Mouse (Mus musculus) naive thymus-derived CD4-positive, alpha-beta T cell, adult 2 months (primary cell): ENCODE results near the gene Naa20.

Experiments used
- DNase-seq: peaks from one replicate; pipeline ENCODE4 v3.0.0-alpha.2; 2011; ENCODE audit warnings: low read depth

The Naa20 gene

GRCm38 (mm10) chr2:145901861-145902260, at the start of gene Naa20:
Naa20 (plus strand) TSS chr2:145902099.
- no peak for DNase-seq

GRCm38 (mm10) chr2:145855831-145856230, 46.1 kb upstream of the Naa20 start:
- no peak for DNase-seq

DNA sequence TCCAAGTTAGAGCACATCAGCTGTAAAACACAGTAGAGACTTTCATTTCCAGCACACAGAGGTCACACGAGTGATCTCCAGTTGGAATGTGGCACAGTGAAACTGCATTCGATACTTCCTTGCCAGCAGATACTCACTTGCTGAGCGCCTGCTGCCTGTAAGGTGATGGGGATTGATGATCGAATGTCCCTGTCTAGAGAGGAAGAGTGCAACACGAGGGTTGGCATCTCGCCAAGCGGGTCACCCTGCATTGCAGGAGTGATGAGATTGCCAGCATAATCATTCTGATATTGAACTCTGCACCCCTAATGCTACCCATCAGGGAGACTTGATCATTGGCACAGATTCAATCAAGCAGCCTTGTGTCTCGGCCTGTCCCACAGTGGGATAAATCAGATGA, 44.0 kb upstream of the Naa20 start:
- DNase-seq: no peak

- DNase-seq: no peak
Measured at GRCm38 (mm10) chr2:145859442-145859931, 42.4 kb upstream of the Naa20 start.

- no peak for DNase-seq
Measured at GRCm38 (mm10) chr2:145859932-145860801, 41.7 kb upstream of the Naa20 start.

- DNase-seq: no peak
Measured at GRCm38 (mm10) chr2:145861193-145862123, 40.4 kb upstream of the Naa20 start.

DNA sequence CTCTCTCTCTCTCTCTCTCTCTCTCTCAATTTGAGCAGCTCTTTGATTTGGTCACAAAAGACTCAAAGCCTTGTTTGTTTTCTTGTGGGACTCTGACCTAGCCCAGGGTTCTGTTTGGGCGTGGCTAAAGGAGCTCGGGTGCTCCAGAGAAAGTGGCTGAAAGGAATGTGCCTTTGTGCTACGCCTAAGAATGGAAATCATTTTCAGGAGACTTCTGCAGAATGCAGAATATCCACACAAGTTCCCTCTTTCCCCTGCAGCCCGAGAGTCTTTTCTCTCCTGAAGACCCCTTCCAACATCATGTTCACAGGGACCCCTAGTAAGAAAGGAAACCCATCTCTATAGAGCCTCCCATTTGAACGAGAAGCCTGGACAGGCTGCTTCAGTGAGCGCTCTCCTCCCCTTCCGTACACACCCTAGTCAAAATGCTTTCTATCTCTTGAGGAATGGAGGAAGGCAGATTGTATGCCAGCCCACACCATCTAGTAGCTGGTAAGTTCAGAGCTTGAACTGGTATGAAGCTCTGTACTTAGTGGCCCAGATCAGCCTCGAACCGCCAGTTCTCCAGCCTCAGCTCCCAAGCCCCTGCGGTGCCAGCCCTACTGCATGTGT, 39.6 kb upstream of the Naa20 start:
- no peak for DNase-seq

DNA sequence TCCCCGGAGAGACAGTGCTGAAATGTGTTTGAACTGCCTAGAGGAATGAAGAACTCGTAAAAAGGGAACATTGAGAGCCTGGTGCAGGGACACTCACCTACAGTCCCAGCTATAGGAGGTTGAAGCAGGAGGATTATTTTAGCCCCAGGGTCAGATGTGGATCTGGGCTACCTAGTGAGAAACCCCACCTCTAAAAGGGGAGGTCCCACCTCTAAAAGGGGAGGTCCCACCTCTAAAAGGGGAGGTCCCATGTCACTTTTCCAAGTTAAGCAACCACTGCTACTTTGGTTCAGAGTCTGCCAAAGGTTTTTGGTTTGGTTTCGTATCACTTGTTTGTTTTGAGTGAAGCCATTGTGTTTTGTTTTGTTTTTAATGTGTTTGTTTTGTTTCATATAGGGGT, 36.6 kb upstream of the Naa20 start:
- DNase-seq: no peak

DNA sequence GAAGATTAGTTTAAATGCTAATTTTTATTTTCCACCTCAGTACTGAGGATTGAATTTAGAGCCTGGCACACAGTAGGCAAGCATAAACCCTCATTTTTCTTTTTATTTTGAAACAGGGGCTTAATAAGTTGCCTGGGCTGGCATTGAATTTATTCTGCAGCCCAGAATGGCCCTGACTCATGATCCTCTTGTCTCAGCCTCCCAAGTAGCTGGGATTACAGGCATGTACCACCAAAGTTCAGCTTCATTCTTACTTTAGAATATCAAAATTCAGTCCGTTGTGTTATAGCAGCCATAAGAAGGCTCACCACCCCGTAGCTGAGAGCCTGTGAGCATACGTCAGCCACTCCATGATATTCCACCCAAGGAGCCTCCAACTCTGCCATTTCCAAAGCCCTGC, 35.7 kb upstream of the Naa20 start:
- no peak for DNase-seq

GRCm38 (mm10) chr2:145866695-145867449, 35.0 kb upstream of the Naa20 start:
- DNase-seq: no peak

DNA sequence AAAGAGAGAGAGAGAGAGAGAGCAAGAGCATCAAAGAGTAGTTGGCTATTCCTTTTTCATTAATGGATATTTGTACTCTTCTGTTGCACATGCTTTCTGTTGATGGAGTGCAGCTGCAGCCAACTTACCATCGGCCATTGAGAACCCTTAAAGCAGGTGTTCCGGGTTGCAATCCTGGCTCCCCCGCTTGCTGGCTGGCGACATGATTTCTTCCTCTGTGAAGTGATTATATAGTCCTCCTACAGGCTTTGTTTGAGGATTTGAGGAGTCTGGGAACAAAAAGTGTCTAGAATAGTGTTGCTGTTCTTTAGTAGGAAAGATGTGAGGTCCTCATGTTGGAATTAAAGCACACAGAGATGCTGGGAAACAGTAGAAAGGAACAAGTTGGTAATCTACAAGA, 30.6 kb upstream of the Naa20 start:
- no peak for DNase-seq

DNA sequence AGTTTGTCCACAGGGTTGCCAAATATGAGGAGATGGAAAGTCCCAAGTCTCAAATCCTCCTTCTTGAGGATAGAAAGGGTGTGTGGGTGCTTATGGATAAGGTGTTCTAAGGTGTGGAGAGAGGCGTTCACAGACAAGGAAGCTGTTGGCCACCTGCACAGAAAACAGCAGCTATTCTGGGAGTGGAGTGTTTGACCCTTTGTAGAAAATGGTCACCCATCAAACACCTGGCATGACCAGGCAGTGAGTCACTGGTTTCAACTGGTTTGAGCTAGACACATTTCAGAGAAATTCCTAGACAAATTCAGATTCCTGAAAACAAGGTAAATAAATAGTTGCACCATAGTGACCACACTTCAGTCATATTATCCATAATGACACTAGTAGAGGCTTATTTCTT, 29.8 kb upstream of the Naa20 start:
- no peak for DNase-seq

DNA sequence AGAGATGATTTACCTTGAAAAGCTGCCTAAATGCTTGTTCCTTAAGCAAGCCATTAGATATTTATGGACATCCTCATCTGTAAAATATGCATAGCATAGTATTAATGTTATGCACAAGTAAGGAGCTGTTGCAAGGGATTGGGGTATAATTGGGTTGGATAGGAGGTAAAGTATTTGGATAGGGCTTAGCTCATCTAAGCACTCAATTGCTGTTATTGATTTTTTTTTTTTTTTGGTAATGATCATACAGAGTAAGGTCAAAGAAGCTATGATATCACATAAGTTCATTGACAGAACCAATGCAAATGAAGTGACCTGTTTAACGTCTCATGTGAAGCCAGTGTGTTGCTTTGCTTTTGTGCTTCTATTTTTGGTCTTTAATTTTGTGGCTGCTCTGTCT, 27.9 kb upstream of the Naa20 start:
- DNase-seq: no peak

DNA sequence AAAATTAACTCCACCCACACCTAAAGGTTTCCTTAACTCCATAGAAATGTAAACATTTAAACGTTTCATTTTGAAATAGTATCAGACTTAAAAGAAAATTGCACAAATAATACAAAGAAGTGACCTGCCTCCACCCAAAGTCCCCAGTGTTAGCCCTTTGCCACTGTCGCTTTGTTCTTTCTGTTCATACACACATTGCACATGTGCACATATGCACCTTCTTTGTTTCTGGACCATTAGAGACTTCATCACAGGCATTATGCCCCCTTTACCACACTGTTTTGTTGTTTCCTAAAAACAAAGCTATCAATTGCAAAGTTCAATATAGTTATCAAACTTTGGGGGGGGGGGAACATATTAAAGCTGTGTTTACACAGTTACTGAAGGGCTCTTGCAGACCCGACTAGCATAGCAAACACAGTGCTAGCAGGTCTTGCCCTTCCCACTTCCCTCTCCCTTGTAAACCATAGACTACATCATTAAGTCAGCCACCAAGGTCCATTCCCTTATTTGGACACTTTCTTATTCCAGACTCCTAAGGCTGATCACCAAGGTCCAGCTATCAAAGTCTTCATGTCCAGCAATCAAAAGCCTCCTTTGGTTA, 26.9 kb upstream of the Naa20 start:
- DNase-seq: no peak

GRCm38 (mm10) chr2:145877191-145877590, 24.7 kb upstream of the Naa20 start:
- no peak for DNase-seq

GRCm38 (mm10) chr2:145880887-145881747, 20.8 kb upstream of the Naa20 start:
- DNase-seq: no peak

- no peak for DNase-seq
Measured at GRCm38 (mm10) chr2:145881932-145882331, 20.0 kb upstream of the Naa20 start.

DNA sequence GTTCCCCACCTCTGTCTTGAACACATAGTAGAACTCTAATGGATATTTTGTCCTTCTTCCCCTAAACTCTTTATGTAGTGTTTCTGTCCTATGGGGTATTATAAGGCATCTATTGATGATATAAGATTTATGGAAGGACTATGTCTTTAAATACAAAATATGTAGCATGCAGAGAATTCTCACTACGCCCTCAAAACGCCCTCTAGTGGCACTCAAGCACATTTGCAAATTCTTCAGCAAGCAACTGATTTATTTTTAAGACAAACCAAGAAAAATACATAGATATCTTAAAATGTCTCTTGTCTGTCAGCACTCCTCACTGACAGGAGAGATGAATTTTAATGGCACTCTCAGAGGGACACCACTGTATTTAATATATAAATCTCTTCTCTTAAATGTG, 19.5 kb upstream of the Naa20 start:
- DNase-seq: peak; percentile 20

DNA sequence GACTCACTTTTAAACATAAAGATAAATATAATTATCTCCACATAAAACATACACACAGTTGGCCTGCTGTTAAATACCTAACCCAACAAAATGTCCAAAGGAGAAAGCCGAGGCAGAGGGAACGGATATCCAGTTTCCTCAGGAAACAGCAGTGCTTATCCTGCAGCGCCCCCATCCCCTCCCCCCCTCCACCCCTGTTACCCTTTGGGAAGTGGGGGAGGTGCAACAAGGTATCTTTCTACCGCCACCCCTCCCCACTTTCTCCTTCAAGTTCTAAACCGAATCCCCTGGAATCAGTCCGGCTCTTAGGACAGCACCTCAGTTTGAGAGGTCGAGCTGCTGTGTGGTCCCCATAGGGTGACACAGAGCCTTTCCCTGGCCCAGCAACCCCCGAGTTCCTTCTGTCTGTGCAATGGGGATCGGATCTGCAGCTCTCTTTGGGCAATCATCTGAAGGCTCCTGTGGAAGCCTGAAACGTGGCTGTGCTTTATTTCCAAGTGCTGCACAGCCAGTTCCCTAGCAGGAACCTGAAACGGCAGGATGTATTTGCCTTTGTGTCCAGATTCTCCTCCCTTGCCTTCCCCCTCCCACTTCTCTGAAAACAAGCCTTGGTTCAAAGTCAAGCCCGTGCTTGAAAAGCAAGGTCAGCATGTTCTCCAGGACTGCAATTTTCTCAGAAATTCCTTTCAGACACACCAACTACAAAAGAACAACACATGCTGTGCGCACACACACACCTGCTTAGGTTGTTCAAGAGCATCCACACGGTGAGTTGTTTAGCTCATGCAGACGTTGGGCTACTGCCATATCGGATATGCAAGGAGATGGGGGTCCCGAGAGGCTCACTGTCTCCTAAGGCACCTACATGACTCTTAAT, 17.6 kb upstream of the Naa20 start:
- DNase-seq: no peak
